Mouse (Mus musculus): ENCODE data around the gene Slc1a7. TPM values are rescaled to one million over a fixed set of nuclear protein-coding genes. Genes with fewer than 3 reads are reported as not detected.

Slc1a7 gene
- polyA plus RNA-seq (2012; rRNA removed) = 0.03 and 0.16 TPM in 2 replicates

GRCm38 (mm10) chr4:107967966-107968682 is at the start of gene Slc1a7:
Gene Slc1a7, plus strand, starts transcription at chr4:107968332.
- TF ChIP-seq CTCF (conservative IDR thresholded peaks at IDR 0.05; ENCODE audit: insufficient read depth, insufficient read length, low read depth, low read length) (no peak), POLR2A (IDR thresholded peaks at IDR 0.05; ENCODE audit: low read depth, low read length) (no peak)
- no peak for DNase-seq
- H3K4me3 ChIP-seq (ENCODE audit: insufficient read depth, low read depth, low read length) = no peak within 1 kb of the TSS
- H3K27ac ChIP-seq (ENCODE audit: insufficient read depth, low read depth, low read length) = no peak within 1 kb of the TSS
- H3K4me1 ChIP-seq (ENCODE audit: control insufficient read depth, insufficient read depth, low read length) = no peaks in the 10 kb centered on the region
- 79% methylated on average over 16 of the region's 16 CpGs for WGBS
- no peaks in the 10 kb centered on the region for H3K27me3 ChIP-seq (replicated peaks; ENCODE audit: control insufficient read depth, insufficient read depth, low read length)
- no peaks in the 10 kb centered on the region for H3K36me3 ChIP-seq (ENCODE audit: control insufficient read depth, insufficient read depth, low read length)

GRCm38 (mm10) chr4:107920336-107920735 is 47.8 kb upstream of the Slc1a7 start:
- DNase-seq = peak; percentile 18
- WGBS = 40% methylated on average over 2 of the region's 2 CpGs
- Histone ChIP-seq H3K4me1 (ENCODE audit: control insufficient read depth, insufficient read depth, low read length) (peaks cover 14% of the 10 kb centered on the region; the same call in 1 of the 2 replicates), H3K4me3 (ENCODE audit: insufficient read depth, low read depth, low read length) (no peak overlapping the region), H3K36me3 (ENCODE audit: control insufficient read depth, insufficient read depth, low read length) (no peaks in the 10 kb centered on the region), H3K27me3 (replicated peaks; ENCODE audit: control insufficient read depth, insufficient read depth, low read length) (no peaks in the 10 kb centered on the region), H3K27ac (ENCODE audit: insufficient read depth, low read depth, low read length) (no peak overlapping the region)
- TF ChIP-seq POLR2A (IDR thresholded peaks at IDR 0.05; ENCODE audit: low read depth, low read length) (no peak), CTCF (conservative IDR thresholded peaks at IDR 0.05; ENCODE audit: insufficient read depth, insufficient read length, low read depth, low read length) (no peak)

- H3K4me1 ChIP-seq (ENCODE audit: control insufficient read depth, insufficient read depth, low read length) = peaks cover 14% of the 10 kb centered on the region; the same call in 1 of the 2 replicates
- WGBS = 30% methylated on average over 8 of the region's 8 CpGs
- DNase-seq = peak; percentile 78
- H3K36me3 ChIP-seq (ENCODE audit: control insufficient read depth, insufficient read depth, low read length) = no peaks in the 10 kb centered on the region
- peak overlapping the region; percentile 96 for H3K27ac ChIP-seq (ENCODE audit: insufficient read depth, low read depth, low read length)
- no peak overlapping the region for H3K4me3 ChIP-seq (ENCODE audit: insufficient read depth, low read depth, low read length)
- TF ChIP-seq POLR2A (IDR thresholded peaks at IDR 0.05; ENCODE audit: low read depth, low read length) (no peak), CTCF (conservative IDR thresholded peaks at IDR 0.05; ENCODE audit: insufficient read depth, insufficient read length, low read depth, low read length) (no peak)
- H3K27me3 ChIP-seq (replicated peaks; ENCODE audit: control insufficient read depth, insufficient read depth, low read length) = no peaks in the 10 kb centered on the region
Observed at GRCm38 (mm10) chr4:107921152-107921695, 46.9 kb upstream of the Slc1a7 start.

- Histone ChIP-seq H3K4me1 (ENCODE audit: control insufficient read depth, insufficient read depth, low read length) (peaks cover 14% of the 10 kb centered on the region; the same call in 1 of the 2 replicates), H3K4me3 (ENCODE audit: insufficient read depth, low read depth, low read length) (peak overlapping the region; percentile 92), H3K27ac (ENCODE audit: insufficient read depth, low read depth, low read length) (peak overlapping the region; percentile 96), H3K36me3 (ENCODE audit: control insufficient read depth, insufficient read depth, low read length) (no peaks in the 10 kb centered on the region), H3K27me3 (replicated peaks; ENCODE audit: control insufficient read depth, insufficient read depth, low read length) (no peaks in the 10 kb centered on the region)
- peak; percentile 85 for DNase-seq
- TF ChIP-seq CTCF (conservative IDR thresholded peaks at IDR 0.05; ENCODE audit: insufficient read depth, insufficient read length, low read depth, low read length) (no peak), POLR2A (IDR thresholded peaks at IDR 0.05; ENCODE audit: low read depth, low read length) (no peak)
- WGBS = 14% methylated on average over 4 of the region's 4 CpGs
Observed at GRCm38 (mm10) chr4:107921952-107922351, 46.2 kb upstream of the Slc1a7 start.

GRCm38 (mm10) chr4:107923145-107923802 is 44.9 kb upstream of the Slc1a7 start, which contains the start of gene Cpt2:
Gene Cpt2, minus strand, starts transcription at chr4:107923610.
- DNase-seq = peak; percentile 98
- no peaks in the 10 kb centered on the region for H3K27me3 ChIP-seq (replicated peaks; ENCODE audit: control insufficient read depth, insufficient read depth, low read length)
- H3K27ac ChIP-seq (ENCODE audit: insufficient read depth, low read depth, low read length) = peak within 1 kb of the TSS; percentile 96
- peak within 1 kb of the TSS; percentile 92 for H3K4me3 ChIP-seq (ENCODE audit: insufficient read depth, low read depth, low read length)
- WGBS = under 1% methylated on average over 38 of the region's 38 CpGs
- H3K4me1 ChIP-seq (ENCODE audit: control insufficient read depth, insufficient read depth, low read length) = peaks cover 14% of the 10 kb centered on the region; the same call in 1 of the 2 replicates
- H3K36me3 ChIP-seq (ENCODE audit: control insufficient read depth, insufficient read depth, low read length) = no peaks in the 10 kb centered on the region
- TF ChIP-seq POLR2A (IDR thresholded peaks at IDR 0.05; ENCODE audit: low read depth, low read length) (peak; percentile 88), CTCF (conservative IDR thresholded peaks at IDR 0.05; ENCODE audit: insufficient read depth, insufficient read length, low read depth, low read length) (0 out of 2 replicates have a peak, but pooled peaks have one; percentile 19)

- TF ChIP-seq CTCF (conservative IDR thresholded peaks at IDR 0.05; ENCODE audit: insufficient read depth, insufficient read length, low read depth, low read length) = no peak
- no peak for TF ChIP-seq POLR2A (IDR thresholded peaks at IDR 0.05; ENCODE audit: low read depth, low read length)
- no peak for DNase-seq
- 36% methylated on average over 7 of the region's 7 CpGs for WGBS
- H3K36me3 ChIP-seq (ENCODE audit: control insufficient read depth, insufficient read depth, low read length) = no peaks in the 10 kb centered on the region
- peaks cover 14% of the 10 kb centered on the region; the same call in 1 of the 2 replicates for H3K4me1 ChIP-seq (ENCODE audit: control insufficient read depth, insufficient read depth, low read length)
- H3K4me3 ChIP-seq (ENCODE audit: insufficient read depth, low read depth, low read length) = no peak overlapping the region
- no peak overlapping the region for H3K27ac ChIP-seq (ENCODE audit: insufficient read depth, low read depth, low read length)
- no peaks in the 10 kb centered on the region for H3K27me3 ChIP-seq (replicated peaks; ENCODE audit: control insufficient read depth, insufficient read depth, low read length)
Observed at GRCm38 (mm10) chr4:107923803-107924194, 44.3 kb upstream of the Slc1a7 start.

GRCm38 (mm10) chr4:107928269-107928668 is 39.9 kb upstream of the Slc1a7 start:
- no peak overlapping the region for H3K4me3 ChIP-seq (ENCODE audit: insufficient read depth, low read depth, low read length)
- H3K27me3 ChIP-seq (replicated peaks; ENCODE audit: control insufficient read depth, insufficient read depth, low read length) = no peaks in the 10 kb centered on the region
- no peak overlapping the region for H3K27ac ChIP-seq (ENCODE audit: insufficient read depth, low read depth, low read length)
- no peak for DNase-seq
- H3K36me3 ChIP-seq (ENCODE audit: control insufficient read depth, insufficient read depth, low read length) = no peaks in the 10 kb centered on the region
- 87% methylated on average over 2 of the region's 2 CpGs for WGBS
- TF ChIP-seq CTCF (conservative IDR thresholded peaks at IDR 0.05; ENCODE audit: insufficient read depth, insufficient read length, low read depth, low read length) (no peak), POLR2A (IDR thresholded peaks at IDR 0.05; ENCODE audit: low read depth, low read length) (no peak)
- H3K4me1 ChIP-seq (ENCODE audit: control insufficient read depth, insufficient read depth, low read length) = no peaks in the 10 kb centered on the region
